Mouse (Mus musculus) testis, adult 2 months (tissue): ENCODE measurements around the gene Pa2g4. TPM values are rescaled to one million over a fixed set of nuclear protein-coding genes. Genes with fewer than 3 reads are reported as not detected.

ENCODE experiments used
- H3K27ac ChIP-seq: fragments of 200-500 bp; 2 replicates; pipeline ENCODE4 v1.5.1; 2012; ENCODE audit warnings: low read depth, low read length; ENCODE audit not compliant: control insufficient read depth, insufficient read depth
- H3K27me3 ChIP-seq: fragments of 200-500 bp; 2 replicates; pipeline ENCODE4 v1.6.1; 2012; ENCODE audit warnings: mild to moderate bottlenecking, low read length, moderate library complexity; ENCODE audit not compliant: control insufficient read depth, insufficient read depth
- H3K36me3 ChIP-seq: fragments of 200-500 bp; 2 replicates; pipeline ENCODE4 v1.6.1; 2012; ENCODE audit warnings: mild to moderate bottlenecking, low read length; ENCODE audit not compliant: control insufficient read depth, insufficient read depth
- H3K4me1 ChIP-seq: fragments of 200-500 bp; 2 replicates; pipeline ENCODE4 v1.6.1; 2012; ENCODE audit warnings: low read length; ENCODE audit not compliant: control insufficient read depth, insufficient read depth
- H3K4me3 ChIP-seq: fragments of 200-500 bp; 2 replicates; pipeline ENCODE4 v1.5.1; 2012; ENCODE audit warnings: low read depth, mild to moderate bottlenecking, low read length, moderate library complexity, mixed read lengths; ENCODE audit not compliant: control insufficient read depth
- CTCF ChIP-seq: fragments of 200-500 bp; IDR thresholded peaks from 2 replicates; pipeline ENCODE4 v1.5.1; 2012; ENCODE audit warnings: low read depth, mild to moderate bottlenecking, inconsistent platforms, low read length, moderate library complexity; ENCODE audit not compliant: control insufficient read depth, insufficient read depth, insufficient replicate concordance
- POLR2A ChIP-seq: fragments of 200-500 bp; IDR thresholded peaks from 2 replicates; pipeline ENCODE4 v1.6.1; 2012; ENCODE audit warnings: low read depth, mild to moderate bottlenecking, inconsistent platforms, low read length, moderate library complexity; ENCODE audit not compliant: control insufficient read depth
- polyA plus RNA-seq: library from polyadenylated mRNA; depleted of rRNA; stranded (reverse); fragments of >200 nt; gene quantifications from 2 replicates; pipeline ENCODE4 v1.2.3, GENCODE M21; 2012

The Pa2g4 gene
- polyA plus RNA-seq, 1 experiment, result 36.5 TPM

DNA sequence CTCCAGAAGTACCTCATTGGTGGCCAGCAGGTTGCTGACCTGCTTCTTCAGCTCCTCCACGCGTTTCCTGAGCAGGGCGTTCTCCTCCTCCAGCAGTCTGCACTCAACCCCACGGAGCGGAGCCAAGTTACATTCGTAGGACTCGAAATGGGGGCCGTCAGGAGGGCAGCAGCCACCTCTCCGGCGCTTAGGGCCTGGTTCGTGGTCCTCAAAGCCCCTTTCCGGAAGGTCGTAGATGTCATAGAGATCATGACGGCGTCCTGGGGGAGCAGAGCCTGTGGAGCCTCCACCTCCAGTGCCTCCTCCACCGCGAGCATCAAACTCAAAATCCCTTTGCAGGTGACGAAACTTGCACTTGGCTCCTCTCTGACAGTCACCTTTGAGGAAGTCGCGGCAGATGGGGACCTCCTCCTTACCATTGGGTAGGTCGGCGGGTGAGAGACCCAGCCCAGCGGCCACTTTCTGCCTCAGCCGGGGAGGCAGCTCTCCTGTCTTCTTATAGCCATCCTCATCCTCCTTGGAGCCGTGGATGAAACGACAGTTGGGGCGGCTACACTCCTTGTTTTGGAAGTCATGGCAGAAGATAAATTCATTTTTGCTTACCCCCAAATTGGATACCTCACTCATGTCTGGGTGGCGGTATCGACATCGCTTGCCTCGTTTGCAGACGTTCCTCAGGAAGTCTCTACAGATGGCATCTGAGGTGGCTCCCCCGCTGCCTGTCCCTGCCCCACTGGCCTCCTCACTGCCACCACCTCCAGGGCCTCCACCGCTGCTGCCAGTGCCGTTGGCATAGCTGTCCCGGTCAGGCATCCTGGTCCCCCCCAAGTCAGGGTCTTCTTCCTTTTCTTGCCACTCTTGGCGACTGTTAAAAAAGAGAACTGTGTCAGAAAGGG is 20.9 kb downstream of the Pa2g4 start:
- no peak for TF ChIP-seq CTCF
- TF ChIP-seq POLR2A, result no peak
- Histone ChIP-seq H3K27ac (peak overlapping the region; percentile 68), H3K4me3 (peak overlapping the region; percentile 78), H3K36me3 (peaks cover 11% of the 10 kb centered on the region), H3K4me1 (no peaks in the 10 kb centered on the region), H3K27me3 (no peaks in the 10 kb centered on the region)

DNA sequence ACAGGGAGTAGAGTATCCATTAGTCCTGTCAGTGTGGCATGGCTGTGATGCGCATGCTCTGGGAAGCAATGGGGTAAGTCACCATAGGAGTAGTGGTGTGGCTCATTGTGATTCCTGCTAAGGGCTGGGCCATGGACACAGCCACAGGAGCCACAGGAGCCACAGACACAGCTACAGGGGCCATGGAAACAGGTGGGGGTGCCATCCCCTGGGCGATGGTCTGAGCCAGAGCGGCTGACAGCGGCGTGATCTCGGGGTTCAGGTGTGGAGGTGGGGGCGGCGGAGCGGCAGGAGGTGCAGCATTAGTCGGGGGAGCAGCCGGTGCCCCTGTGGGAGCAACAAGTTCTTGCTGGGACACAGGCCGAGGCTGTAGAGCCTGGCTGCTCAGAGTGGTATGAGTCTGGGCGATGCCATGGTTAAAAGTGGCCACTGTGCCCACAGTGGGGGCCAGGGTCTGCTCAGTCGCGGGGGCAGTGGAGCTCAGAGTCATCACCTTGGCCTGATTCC is 21.6 kb downstream of the Pa2g4 start:
- Histone ChIP-seq H3K27ac (peak overlapping the region; percentile 68), H3K4me1 (no peaks in the 10 kb centered on the region), H3K4me3 (peak overlapping the region; percentile 78), H3K36me3 (peaks cover 11% of the 10 kb centered on the region), H3K27me3 (no peaks in the 10 kb centered on the region)
- TF ChIP-seq POLR2A, result peak; percentile 42; the same call in 1 of the 2 replicates
- TF ChIP-seq CTCF, result no peak

DNA sequence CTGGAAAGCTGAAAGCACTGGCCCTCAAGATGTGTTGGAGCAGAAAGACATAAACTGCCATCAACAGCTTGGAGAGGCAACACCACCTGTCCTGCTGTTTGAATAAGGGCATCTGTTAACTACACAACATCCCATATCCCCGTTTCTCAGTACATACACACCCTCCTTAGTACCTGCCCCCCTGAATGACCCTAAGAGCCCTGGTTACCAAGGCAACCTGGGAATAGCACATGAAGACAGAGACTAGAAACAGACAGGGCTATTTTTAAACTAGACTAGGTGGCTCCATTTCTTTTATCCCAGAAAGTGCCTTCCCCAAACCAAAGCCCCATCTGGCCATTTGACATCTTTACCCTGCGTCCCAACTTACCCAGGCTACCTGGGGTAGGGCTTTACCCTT is 22.7 kb downstream of the Pa2g4 start:
- no peaks in the 10 kb centered on the region for H3K4me1 ChIP-seq
- no peak overlapping the region for H3K27ac ChIP-seq
- no peaks in the 10 kb centered on the region for H3K27me3 ChIP-seq
- no peak for TF ChIP-seq POLR2A
- no peak for TF ChIP-seq CTCF
- H3K36me3 ChIP-seq, result peaks cover 11% of the 10 kb centered on the region
- H3K4me3 ChIP-seq, result no peak overlapping the region; the same call in 1 of the 2 replicates

DNA sequence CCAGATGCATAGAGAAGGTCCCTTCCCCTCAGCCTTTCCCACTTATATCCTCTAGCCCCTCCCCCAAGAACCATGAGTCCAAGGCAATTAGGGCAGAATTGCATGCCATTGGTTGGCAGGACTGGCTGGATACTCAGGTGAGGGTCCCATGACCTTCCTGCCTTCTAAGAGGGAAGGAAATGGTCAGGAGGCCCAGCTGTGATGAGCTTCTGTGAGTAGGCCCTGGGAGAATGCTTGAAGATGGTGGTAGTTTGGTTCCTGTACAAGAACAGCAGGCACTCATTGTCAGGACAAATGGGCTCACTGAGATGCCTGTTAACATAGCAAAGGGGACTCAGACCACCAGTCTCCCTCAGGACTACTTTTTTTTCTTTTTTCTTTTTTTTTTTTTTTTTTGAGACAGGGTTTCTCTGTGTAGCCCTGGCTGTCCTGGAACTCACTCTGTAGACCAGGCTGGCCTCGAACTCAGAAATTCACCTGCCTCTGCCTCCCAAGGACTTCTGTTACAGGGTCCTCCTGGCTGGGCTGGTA is 27.4 kb downstream of the Pa2g4 start:
- H3K27me3 ChIP-seq, result no peaks in the 10 kb centered on the region
- no peak overlapping the region for H3K4me3 ChIP-seq
- no peaks in the 10 kb centered on the region for H3K4me1 ChIP-seq
- TF ChIP-seq POLR2A (no peak), CTCF (no peak)
- H3K36me3 ChIP-seq, result no peaks in the 10 kb centered on the region
- no peak overlapping the region for H3K27ac ChIP-seq

DNA sequence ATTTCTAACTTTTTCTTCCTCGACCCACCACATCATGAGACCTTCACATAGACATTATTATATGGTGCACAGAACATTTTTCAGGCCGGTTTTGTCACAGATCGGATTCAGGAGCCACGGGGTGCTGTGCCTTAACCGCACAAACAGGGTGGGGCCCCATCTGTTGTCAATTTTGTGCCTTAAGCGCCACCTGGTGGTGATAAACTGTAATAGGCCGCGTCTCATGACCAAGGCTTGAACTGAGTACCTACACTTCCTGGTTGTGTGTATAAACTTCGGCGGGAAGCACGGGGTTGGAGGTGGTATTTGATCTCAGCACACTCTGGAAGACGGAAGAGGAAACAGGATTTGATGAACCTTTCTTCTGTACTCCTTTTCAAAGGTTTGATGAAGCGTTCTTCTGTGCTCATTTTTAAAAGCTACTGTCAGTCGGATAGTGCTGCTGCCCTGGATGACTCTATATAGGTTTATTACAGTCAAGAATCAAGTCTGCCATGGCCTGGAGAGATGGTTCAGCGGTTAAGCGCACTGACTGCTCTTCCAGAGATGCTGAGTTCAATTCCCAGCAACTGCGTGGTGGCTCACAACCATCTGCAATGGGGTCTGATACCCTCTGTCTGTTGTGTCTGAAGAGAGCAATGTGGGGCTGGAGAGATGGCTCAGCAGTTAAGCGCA is 29.4 kb downstream of the Pa2g4 start:
- TF ChIP-seq POLR2A, result no peak
- peak; percentile 80 for TF ChIP-seq CTCF
- no peak overlapping the region for H3K27ac ChIP-seq
- H3K27me3 ChIP-seq, result no peaks in the 10 kb centered on the region
- H3K4me3 ChIP-seq, result no peak overlapping the region
- H3K4me1 ChIP-seq, result no peaks in the 10 kb centered on the region
- H3K36me3 ChIP-seq, result no peaks in the 10 kb centered on the region

DNA sequence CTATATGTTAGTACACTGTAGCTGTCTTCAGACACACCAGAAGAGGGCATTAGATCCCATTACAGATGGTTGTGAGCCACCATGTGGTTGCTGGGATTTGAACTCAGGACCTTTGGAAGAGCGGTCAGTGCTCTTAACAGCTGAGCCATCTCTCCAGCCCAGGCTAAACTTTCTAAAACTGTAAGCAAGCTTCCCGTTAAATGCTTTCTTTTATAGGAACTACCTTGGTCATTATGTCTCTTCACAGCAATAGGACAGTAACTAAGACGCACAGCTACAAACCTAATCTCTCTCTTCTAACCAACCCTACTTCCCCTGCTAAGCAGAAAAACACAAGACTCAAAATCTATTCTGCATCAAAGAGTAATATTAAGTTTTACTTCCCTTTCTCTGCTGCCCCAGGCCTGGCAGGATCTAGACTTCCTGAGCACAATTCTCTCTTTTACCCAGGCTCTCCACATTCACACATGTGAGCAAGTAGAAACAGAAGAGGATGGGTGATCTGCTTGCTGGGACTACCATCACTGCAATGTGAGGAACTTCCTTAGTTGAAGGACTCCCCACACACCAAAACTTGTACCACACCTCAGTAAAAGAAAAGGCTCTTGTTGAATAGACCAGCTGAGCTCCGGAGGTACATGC is 30.0 kb downstream of the Pa2g4 start:
- no peaks in the 10 kb centered on the region for H3K27me3 ChIP-seq
- no peak overlapping the region for H3K27ac ChIP-seq
- H3K4me3 ChIP-seq, result no peak overlapping the region

DNA sequence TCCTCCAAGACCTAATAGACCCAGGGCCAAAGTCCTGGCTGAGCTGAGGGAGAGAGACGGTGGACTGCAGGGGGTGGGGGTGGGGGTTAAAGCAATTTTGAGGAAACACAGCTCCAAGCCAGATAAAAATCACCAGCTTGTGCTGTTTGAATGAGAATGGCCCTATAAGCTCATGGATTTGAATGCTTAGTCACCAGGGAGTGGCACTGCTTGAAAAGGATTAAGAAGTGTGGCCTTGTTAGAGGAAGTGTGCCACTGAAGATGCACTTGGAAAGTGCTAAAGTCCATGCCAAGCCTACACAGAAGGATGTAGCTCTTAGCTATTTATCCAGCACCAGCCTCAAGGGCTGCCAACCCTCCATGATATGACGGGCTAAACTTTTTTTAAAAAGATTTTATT is 30.6 kb downstream of the Pa2g4 start:
- H3K36me3 ChIP-seq, result no peaks in the 10 kb centered on the region
- no peak overlapping the region for H3K4me3 ChIP-seq

More for the DNA sequence above, 30.0 kb downstream of the Pa2g4 start:
- H3K36me3 ChIP-seq, result no peaks in the 10 kb centered on the region
- TF ChIP-seq POLR2A, result no peak
- no peak for TF ChIP-seq CTCF
- H3K4me1 ChIP-seq, result no peaks in the 10 kb centered on the region

More for the DNA sequence above, 30.6 kb downstream of the Pa2g4 start:
- Histone ChIP-seq H3K27me3 (no peaks in the 10 kb centered on the region), H3K27ac (no peak overlapping the region), H3K4me1 (no peaks in the 10 kb centered on the region)
- TF ChIP-seq POLR2A, result no peak
- TF ChIP-seq CTCF, result no peak
